Mouse (Mus musculus) forebrain, embryonic 12.5 days (tissue): ENCODE measurements around the gene Lbhd1. TPM values are rescaled to one million over a fixed set of nuclear protein-coding genes. Genes with fewer than 3 reads are reported as not detected.
"Not testable (repeated sequence)": the region's sequence is repeated elsewhere in the genome, so short reads cannot be mapped to it uniquely, and the experiment has no call there.

Source experiments
- ATAC-seq: fragments of 200-750 bp; cut with Nextera tagmentation; 2 replicates; pipeline ENCODE4 v1.8.0; 2017; ENCODE audit warnings: moderate TSS enrichment; ENCODE audit not compliant: low FRiP score
- H3K27ac ChIP-seq: fragments of 300-500 bp; sonication (generic); 2 replicates; pipeline ENCODE4 v1.5.1; 2016; ENCODE audit warnings: mild to moderate bottlenecking
- H3K27me3 ChIP-seq: fragments of 300-500 bp; sonication (generic); 2 replicates; pipeline ENCODE4 v1.6.1; 2016; ENCODE audit warnings: mild to moderate bottlenecking
- H3K36me3 ChIP-seq: fragments of 300-500 bp; sonication (generic); replicated peaks from 2 replicates; pipeline ENCODE4 v1.6.1; 2016; ENCODE audit warnings: mild to moderate bottlenecking
- H3K4me1 ChIP-seq: fragments of 300-500 bp; sonication (generic); 2 replicates; pipeline ENCODE4 v1.6.1; 2016
- H3K4me2 ChIP-seq: fragments of 300-500 bp; sonication (generic); 2 replicates; pipeline ENCODE4 v1.6.1; 2016; ENCODE audit warnings: mild to moderate bottlenecking, moderate library complexity
- H3K4me3 ChIP-seq: fragments of 300-500 bp; sonication (generic); replicated peaks from 2 replicates; pipeline ENCODE4 v1.5.1; 2016; ENCODE audit warnings: mild to moderate bottlenecking
- H3K9ac ChIP-seq: fragments of 300-500 bp; sonication (generic); 2 replicates; pipeline ENCODE4 v1.6.1; 2016; ENCODE audit warnings: mild to moderate bottlenecking
- H3K9me3 ChIP-seq: fragments of 300-500 bp; sonication (generic); 2 replicates; pipeline ENCODE4 v1.6.1; 2016
- WGBS: fragments of 180-500 bp; shearing (Covaris S2); methylation state at CpG from one replicate; pipeline ENCODE4 v1.1.7; 2016; 5-methylcytosine and 5-hydroxymethylcytosine counted together
- polyA plus RNA-seq: library from polyadenylated mRNA; unstranded; fragments of >200 nt; fragmentation: Nextera tagmentation; extraction: Ambion mirVana; gene quantifications from 2 replicates; pipeline ENCODE4 v1.2.1, GENCODE M21; 2016

Gene Lbhd1
- polyA plus RNA-seq, 1 experiment from 2014 or later = 104 TPM

DNA sequence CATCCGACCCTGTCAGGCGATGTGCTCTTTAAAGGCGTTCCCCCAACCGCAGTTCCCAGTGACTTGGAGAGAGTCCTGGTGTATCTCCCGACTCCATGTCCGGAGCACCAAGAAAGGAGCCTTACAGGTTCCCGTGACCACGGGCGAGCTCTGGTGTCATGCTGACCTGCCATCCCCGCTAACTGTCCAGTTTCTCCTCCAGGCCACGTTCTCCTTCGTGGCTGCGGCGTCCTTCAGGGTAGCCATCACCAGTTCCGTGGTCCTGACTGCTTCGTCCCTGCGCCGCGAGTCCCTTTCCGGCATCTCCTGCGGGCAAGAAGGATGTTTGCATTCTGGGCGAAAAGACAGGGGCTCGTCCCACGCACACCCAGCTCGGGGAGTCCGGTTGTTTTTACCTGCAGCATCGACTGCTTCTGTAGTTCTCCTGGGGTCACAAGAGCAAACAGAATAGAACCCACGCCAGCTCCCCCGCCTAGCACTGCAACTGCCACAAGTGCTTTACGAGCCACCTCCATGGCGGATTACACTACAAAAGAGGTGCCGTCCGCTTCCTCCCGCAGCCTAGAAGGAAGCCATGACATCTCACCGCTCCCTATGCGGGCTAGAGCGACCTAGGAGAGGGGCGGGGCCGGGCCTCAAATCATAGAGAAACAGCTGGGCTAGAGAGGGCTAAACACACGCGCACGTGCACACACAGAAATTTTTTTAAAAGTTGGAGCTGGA lies 3.1 kb upstream of the Lbhd1 start, which contains the start of gene Uqcc3:
Gene Uqcc3 (minus strand): TSS at position 613 of the 723 bp plus-strand sequence.
- Histone ChIP-seq H3K4me2 (peak within 1 kb of the TSS; percentile 84), H3K27me3 (no peaks in the 10 kb centered on the region), H3K9ac (peak within 1 kb of the TSS; percentile 89), H3K27ac (peak within 1 kb of the TSS; percentile 80), H3K4me1 (peaks cover 11% of the 10 kb centered on the region), H3K4me3 (peak within 1 kb of the TSS; percentile 77), H3K9me3 (no peaks in the 10 kb centered on the region), H3K36me3 (peaks cover 17% of the 10 kb centered on the region)
- ATAC-seq = peak; percentile 97
- WGBS = under 1% methylated on average over 42 of the region's 42 CpGs

DNA sequence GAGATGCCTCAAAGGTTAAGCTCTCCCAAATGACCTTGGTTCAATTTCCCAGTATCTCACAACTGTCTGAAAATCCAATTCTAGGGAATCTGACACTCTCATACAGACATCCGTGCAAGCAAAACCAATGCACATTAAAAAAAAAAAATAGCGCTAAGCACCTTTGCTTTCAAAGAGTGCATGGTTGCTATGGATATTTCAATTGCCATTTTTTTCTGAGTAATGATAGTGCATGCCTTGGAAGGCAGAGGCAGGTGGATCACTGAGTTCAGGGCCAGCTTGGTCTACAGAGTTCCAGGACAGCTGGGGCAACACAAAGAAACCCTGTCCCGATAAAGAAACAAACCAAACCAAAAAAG lies 2.5 kb upstream of the Lbhd1 start:
- H3K4me3 ChIP-seq = peak overlapping the region; percentile 77
- peaks cover 11% of the 10 kb centered on the region for H3K4me1 ChIP-seq
- ATAC-seq = no peak; the same call in 1 of the 2 replicates
- H3K4me2 ChIP-seq = peak overlapping the region; percentile 84
- H3K9me3 ChIP-seq = no peaks in the 10 kb centered on the region
- peaks cover 12% of the 10 kb centered on the region for H3K36me3 ChIP-seq
- H3K27me3 ChIP-seq = no peaks in the 10 kb centered on the region
- peak overlapping the region; percentile 80; the same call in 1 of the 2 replicates for H3K27ac ChIP-seq
- peak overlapping the region; percentile 89; the same call in 1 of the 2 replicates for H3K9ac ChIP-seq
- WGBS = 24% methylated on average over 3 of the region's 3 CpGs

DNA sequence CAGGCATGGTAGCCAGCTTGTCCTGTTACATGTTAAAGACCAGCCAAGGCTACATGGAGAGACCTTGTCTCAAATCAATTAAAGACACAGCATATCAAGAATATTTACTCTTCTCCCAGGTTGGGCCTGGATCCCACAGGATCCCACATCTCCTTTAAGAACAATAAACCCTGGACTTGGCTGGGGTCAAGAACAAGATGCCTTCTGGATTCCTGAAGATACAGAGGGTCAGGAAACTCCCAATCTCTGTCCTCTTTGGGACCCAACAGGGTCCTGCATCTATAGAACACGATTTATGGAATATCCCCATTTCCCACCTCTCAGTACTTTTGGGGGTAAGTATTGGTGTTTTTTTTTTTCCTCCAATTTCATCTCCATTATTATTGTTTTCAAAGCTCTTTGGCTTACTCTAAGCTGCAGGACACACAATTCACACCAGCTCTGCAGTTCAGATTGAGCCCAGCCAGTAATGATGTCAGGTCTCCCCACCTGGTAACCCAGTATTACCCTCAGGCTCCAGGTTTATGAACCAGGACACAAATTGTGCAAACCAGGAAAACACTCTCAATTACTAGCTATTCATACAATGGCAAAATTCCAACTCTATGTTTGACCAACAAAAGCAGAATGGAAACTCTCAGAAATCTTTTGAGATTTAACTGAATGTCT lies 3.5 kb downstream of the Lbhd1 start:
- H3K36me3 ChIP-seq = peaks cover 13% of the 10 kb centered on the region
- H3K27ac ChIP-seq = peak overlapping the region; percentile 87; the same call in 1 of the 2 replicates
- H3K4me1 ChIP-seq = peaks cover 19% of the 10 kb centered on the region
- WGBS = 43% methylated on average over 1 of the region's 1 CpGs
- no peaks in the 10 kb centered on the region for H3K9me3 ChIP-seq
- H3K27me3 ChIP-seq = no peaks in the 10 kb centered on the region
- ATAC-seq = no peak
- H3K4me2 ChIP-seq = peak overlapping the region; percentile 74
- H3K4me3 ChIP-seq = peak overlapping the region; percentile 63; the same call in 1 of the 2 replicates
- H3K9ac ChIP-seq = peak overlapping the region; percentile 78; the same call in 1 of the 2 replicates

DNA sequence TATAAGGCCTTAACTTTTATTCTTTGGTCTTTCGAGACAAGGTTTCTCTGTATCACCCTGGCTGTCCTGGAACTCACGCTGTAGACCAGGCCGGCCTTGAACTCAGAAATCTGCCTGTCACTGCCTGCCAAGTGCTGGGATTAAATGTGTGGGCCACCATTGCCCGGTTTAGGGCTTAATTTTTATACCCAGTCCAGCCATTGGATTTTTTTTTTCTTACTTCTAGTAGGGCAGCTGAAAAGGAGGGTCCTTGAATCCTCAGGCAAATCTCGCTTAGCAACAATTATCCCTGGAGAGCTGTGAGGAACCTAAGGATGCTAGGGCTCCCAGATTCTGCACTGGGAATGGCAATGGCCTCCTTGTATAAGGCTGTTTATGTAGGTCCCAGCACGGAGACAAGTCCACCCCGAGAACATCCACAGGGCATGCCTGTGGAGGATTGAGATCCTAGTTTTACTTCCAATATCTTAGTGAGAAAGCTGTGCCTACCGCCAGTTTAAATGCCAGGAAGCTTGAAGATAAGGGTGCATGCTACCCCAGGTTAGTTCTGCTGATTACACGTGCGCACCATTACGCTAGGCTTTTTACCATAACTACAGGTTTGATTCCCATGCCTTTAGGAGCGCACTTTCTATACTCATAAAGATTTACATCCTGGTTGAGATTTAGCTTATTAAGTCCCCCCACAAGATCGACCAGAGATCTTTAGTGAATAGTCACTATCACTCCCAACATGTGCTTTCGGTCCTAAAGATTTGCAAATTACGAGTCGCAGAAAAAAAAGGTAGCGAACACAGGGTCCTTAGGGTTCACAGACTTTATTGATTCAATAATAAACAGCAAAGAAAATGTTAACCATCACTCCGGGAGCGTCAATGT lies 4.3 kb downstream of the Lbhd1 start:
- WGBS = 16% methylated on average over 19 of the region's 19 CpGs
- Histone ChIP-seq H3K4me3 (peak overlapping the region; percentile 63), H3K9ac (peak overlapping the region; percentile 78), H3K27me3 (no peaks in the 10 kb centered on the region), H3K27ac (peak overlapping the region; percentile 87), H3K4me2 (peak overlapping the region; percentile 74), H3K4me1 (peaks cover 19% of the 10 kb centered on the region), H3K9me3 (no peaks in the 10 kb centered on the region), H3K36me3 (peaks cover 13% of the 10 kb centered on the region)
- no peak for ATAC-seq

DNA sequence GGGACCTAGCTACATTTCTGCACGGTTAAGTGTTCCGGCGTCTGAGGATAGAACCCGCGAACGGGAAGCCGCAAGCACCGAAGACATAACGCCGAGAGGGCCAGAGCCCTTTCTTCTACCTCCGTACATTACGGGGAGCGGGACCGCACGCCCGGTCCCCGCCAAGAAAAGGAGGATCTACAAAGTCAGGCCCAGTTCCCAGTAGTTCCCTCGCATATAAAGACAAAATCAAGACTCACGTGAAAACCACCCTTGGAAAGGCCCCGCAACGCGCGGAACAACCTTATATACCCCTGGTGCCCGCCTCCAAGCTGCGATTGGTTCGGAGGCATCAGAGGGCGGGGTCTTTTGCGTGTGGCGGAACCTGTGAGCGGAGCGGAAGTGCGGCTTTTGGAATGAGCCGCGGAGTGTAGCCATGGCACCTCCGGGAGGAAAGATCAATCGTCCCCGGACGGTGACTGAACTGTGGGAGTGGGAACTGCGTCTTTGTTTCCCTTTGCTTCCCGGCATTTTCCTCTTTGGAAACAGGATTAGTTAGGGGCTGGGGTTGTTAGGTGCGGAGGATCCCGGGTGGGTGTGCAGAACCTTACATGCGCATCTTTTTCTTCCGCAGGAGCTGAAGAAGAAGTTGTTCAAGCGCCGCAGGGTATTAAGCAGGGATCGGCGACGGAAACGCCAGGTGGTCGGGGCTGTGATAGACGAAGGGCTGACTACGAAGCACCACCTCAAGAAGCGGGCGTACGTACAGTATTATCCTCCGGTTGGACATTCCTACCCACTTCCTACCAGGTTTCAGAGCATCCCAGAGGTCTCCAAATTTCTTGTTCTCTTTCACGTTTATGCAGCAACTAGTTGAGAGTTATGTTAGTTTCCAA lies 5.2 kb downstream of the Lbhd1 start, which contains the start of the genes 1810009A15Rik and Gm49416:
Gene 1810009A15Rik (plus strand): TSS at position 343 of the 875 bp plus-strand sequence.
Gene Gm49416 (plus strand): TSS at position 416 of the 875 bp plus-strand sequence.
- H3K4me3 ChIP-seq = peak within 1 kb of the TSS; percentile 63
- no peaks in the 10 kb centered on the region for H3K27me3 ChIP-seq
- H3K36me3 ChIP-seq = peaks cover 13% of the 10 kb centered on the region
- H3K4me2 ChIP-seq = peak within 1 kb of the TSS; percentile 74
- peaks cover 24% of the 10 kb centered on the region for H3K4me1 ChIP-seq
- under 1% methylated on average over 58 of the region's 58 CpGs for WGBS
- peak; percentile 95 for ATAC-seq
- peak within 1 kb of the TSS; percentile 78 for H3K9ac ChIP-seq
- no peaks in the 10 kb centered on the region for H3K9me3 ChIP-seq
- H3K27ac ChIP-seq = peak within 1 kb of the TSS; percentile 87

DNA sequence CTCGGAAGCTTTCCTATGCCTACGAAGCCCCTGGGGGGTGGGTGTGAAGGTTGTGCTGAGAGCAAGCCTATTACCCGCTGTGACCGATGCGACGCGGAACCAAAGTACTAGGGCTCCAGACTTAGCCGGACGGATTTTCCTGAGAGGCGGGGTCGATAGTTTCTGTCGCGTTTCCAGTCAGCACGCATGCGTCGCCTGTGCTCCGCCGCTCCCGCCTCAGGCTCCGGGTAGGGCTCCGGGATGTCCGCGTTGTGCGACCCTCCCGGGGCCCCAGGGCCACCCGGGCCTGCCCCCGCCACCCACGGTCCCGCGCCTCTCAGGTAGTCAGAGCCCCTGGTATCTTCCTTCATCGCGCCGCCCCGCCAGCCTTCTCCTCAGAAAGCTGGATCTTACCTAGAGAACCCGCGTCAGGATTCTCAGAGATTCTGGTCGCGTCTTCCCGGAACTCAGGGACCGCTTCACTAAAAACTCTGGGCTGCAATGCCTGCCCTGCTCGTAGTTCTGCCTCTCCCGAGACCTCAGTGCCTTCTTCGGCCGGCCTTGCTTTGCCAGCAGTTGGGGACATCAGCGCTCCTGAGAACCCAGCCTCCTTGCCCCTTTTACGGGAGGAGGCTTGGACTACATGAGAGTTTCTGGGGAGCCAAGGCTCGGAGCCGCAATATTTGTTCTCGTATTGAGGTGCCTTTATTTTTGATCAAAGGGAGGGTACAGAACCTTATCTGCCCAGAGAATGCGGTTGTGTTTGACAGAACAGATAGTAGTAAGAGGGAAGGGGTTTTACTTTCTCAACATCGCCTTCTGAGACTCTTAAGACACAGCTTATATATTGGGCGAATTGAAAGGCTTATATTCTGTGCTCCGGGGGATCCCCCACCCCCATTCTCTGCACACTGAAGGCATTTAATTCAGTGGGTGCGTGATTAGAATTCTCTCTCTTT lies 9.6 kb downstream of the Lbhd1 start, which contains the start of gene Ints5:
Gene Ints5 (plus strand): TSS at position 177 of the 938 bp plus-strand sequence.
- Histone ChIP-seq H3K36me3 (peaks cover 39% of the 10 kb centered on the region), H3K27ac (peak within 1 kb of the TSS; percentile 82)

DNA sequence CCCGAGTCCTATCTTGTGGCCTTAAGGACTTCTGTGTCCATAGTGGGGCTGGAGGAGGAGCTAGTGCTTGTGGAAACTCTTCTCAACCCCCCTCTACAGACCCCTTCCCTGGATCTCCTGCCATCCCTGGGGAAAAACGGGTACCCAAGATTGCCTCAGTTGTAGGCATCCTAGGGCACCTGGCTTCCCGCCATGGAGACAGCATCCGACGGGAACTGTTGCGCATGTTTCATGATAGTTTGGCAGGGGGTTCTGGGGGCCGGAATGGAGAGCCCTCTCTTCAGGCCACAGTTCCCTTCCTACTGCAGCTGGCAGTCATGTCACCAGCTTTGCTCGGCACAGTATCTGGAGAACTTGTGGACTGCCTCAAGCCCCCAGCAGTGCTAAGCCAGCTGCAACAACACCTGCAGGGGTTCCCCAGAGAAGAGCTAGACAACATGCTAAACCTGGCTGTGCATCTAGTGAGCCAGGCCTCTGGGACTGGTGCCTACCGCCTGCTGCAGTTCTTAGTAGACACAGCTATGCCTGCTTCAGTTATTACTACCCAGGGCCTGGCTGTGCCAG lies 11.9 kb downstream of the Lbhd1 start:
- Histone ChIP-seq H3K9ac (no peak overlapping the region), H3K4me3 (no peak overlapping the region)
- 89% methylated on average over 9 of the region's 9 CpGs for WGBS

More for the DNA sequence above, 9.6 kb downstream of the Lbhd1 start, which contains the start of gene Ints5:
- ATAC-seq = peak; percentile 63
- H3K4me2 ChIP-seq = peak within 1 kb of the TSS; percentile 72
- H3K9me3 ChIP-seq = no peaks in the 10 kb centered on the region
- no peaks in the 10 kb centered on the region for H3K27me3 ChIP-seq
- H3K4me3 ChIP-seq = peak within 1 kb of the TSS; percentile 79
- H3K4me1 ChIP-seq = peaks cover 38% of the 10 kb centered on the region
- peak within 1 kb of the TSS; percentile 93 for H3K9ac ChIP-seq
- whole genome bisulfite sequencing = 2% methylated on average over 54 of the region's 54 CpGs

DNA sequence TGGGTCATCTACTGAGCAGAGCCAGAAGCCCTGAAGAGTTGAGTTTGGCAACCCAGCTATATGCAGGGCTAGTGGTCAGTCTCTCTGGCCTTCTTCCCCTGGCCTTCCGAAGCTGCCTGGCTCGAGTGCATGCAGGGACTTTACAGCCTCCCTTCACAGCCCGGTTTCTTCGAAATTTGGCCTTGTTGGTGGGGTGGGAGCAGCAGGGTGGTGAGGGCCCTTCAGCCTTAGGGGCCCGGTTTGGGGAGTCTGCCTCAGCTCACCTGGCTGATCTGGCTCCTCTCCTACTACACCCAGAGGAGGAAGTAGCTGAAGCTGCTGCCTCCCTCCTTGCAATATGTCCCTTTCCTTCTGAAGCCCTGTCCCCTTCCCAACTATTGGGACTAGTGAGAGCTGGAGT lies 12.7 kb downstream of the Lbhd1 start:
- H3K27ac ChIP-seq, ATAC-seq, H3K4me2 ChIP-seq, H3K4me3 ChIP-seq, H3K27me3 ChIP-seq, H3K9me3 ChIP-seq: not testable (repeated sequence)
- Histone ChIP-seq H3K4me1 (peaks cover 43% of the 10 kb centered on the region), H3K36me3 (peaks cover 35% of the 10 kb centered on the region), H3K9ac (0 out of 2 replicates have a peak overlapping the region, but pooled peaks have one; percentile 7)
- WGBS = 78% methylated on average over 5 of the region's 5 CpGs

More for the DNA sequence above, 11.9 kb downstream of the Lbhd1 start:
- peaks cover 36% of the 10 kb centered on the region for H3K36me3 ChIP-seq
- H3K27me3 ChIP-seq = no peaks in the 10 kb centered on the region
- H3K27ac ChIP-seq = no peak overlapping the region
- H3K4me1 ChIP-seq = peaks cover 40% of the 10 kb centered on the region
- H3K4me2 ChIP-seq = no peak overlapping the region
- no peaks in the 10 kb centered on the region for H3K9me3 ChIP-seq
- ATAC-seq = no peak

DNA sequence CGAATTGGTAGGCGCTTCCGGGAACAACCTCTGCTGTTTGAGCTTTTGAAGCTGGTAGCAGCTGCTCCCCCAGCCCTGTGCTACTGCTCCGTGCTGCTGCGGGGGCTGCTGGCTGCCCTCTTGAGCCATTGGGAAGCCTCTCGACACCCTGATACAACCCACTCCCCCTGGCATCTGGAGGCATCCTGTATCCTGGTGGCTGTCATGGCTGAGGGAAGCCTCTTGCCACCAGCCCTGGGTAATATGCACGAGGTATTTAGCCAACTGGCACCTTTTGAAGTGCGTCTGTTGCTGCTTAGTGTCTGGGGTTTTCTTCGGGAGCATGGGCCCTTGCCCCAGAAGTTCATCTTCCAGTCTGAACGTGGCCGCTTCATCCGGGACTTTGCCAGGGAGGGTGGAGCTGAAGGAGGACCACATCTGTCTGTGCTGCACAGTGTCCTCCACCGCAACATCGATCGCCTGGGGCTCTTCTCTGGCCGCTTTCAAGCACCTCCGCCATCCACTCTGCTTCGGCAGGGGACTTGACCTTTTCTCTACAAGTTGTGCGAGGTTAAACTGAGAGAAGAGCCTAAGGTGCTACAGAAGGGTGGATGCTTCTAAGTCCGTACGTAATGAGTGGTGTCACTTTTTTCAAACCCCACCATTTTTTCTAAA lies 13.8 kb downstream of the Lbhd1 start:
- Histone ChIP-seq H3K4me2 (peak overlapping the region; percentile 60), H3K4me3 (peak overlapping the region; percentile 94)
- WGBS = 27% methylated on average over 21 of the region's 21 CpGs

More for the DNA sequence above, 13.8 kb downstream of the Lbhd1 start:
- peak overlapping the region; percentile 95 for H3K9ac ChIP-seq
- peak; percentile 33; the same call in 1 of the 2 replicates for ATAC-seq
- H3K27me3 ChIP-seq, H3K9me3 ChIP-seq: not testable (repeated sequence)
- peaks cover 43% of the 10 kb centered on the region for H3K4me1 ChIP-seq
- H3K36me3 ChIP-seq = peaks cover 39% of the 10 kb centered on the region
- H3K27ac ChIP-seq = peak overlapping the region; percentile 89
